Mouse (Mus musculus) layer of hippocampus, adult 18-20 months (tissue): ENCODE results near the gene Tbc1d17. TPM values are rescaled to one million over a fixed set of nuclear protein-coding genes. Genes with fewer than 3 reads are reported as not detected.

Experiments used
- DNase-seq, 2 experiments: peaks; one replicate each; pipeline ENCODE4 v3.0.0; 2022; ENCODE audit warnings: low spot score in 2 of 2
- total RNA-seq, 2 experiments: library from RNA; stranded (reverse); gene quantifications; 2 replicates each; pipeline ENCODE4 v1.2.3; 2021

Tbc1d17 gene
- total RNA-seq, 2 experiments from 2014 or later, result 67.9 to 70.6 TPM

DNA sequence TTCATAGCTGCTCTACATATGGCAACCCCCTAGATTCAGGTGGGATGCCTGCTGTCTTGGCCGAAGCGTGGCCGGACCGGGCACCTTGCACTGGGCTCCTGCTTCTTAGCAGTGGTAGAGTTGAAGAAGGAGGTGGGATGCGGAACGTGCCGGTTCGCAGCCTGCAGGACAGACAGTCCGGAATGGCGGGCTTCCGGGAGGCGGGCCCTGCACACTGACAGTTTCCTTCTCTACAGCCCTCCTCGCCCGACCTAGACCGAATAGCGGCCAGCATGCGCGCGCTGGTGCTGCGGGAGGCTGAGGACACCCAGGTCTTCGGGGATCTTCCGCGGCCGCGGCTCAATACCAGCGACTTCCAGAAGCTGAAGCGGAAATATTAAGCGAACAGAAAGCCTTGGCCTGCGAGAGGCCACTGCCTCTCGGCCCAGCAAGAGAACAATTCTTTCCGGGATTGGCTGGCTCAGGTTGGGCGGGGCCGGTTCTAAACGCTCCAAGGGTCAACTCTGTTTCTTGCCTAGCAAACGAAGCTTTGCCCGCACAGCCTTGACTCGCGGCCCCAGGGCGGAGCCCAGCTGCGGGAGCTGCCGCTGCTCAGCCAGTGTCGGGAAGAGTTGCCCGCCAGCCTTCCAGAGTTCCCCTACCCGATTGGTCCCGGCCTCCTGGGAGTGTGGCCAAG, 5.6 kb upstream of the Tbc1d17 start:
- peak in 1 of 2 experiments; percentile 80 for DNase-seq

GRCm38 (mm10) chr7:44853596-44854355, 4.9 kb upstream of the Tbc1d17 start:
- DNase-seq, result no peak

DNA sequence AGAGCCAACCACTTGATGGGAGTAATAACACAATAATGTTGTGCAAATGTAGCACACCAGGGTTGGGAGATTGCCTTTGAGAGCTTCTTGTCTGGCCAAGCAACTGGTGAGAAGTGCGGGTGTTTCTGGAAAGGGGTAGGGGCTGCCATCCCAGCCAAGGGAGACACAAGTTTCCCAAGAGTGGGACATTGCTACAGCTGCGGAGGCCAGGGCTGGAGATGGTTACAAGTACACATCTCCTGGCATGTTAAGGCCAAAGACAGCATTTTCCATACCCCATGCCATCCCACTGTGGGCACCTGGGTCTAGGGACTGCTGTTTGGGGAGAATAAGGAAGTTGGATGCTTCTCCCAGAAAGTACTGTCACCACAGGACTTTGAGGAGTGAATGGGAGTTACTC, 4.2 kb upstream of the Tbc1d17 start:
- DNase-seq, result no peak

- no peak for DNase-seq
Observed at GRCm38 (mm10) chr7:44852259-44853027, 3.6 kb upstream of the Tbc1d17 start.

DNA sequence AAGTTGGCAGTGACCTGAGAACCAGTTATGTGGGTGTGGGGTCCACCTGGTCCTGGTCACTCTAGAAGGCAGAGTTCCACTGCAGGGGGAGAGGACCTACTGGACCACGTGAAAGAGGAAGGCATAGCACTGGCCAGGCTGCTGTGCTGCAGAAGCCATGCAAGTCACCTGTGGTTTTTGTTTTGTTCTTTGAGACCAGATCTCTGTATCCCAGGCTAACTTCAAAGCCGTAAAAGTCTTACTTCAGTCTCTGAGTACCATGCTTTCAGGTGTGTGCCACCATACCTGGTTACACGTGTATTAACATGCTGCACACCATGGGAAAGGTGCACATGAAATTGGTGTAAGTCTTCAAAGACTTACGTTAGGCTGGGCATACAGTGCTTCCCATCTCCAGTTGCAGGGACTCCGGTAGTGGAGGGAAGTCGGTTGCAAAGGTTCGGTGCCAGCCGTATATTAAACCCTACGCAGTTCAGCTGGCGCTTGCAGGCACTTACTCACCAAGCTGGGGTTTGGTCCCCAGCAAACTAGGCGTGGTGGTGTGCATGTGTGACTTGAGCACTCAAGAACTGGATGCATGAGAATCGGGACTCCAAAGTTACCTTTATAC, 2.9 kb upstream of the Tbc1d17 start:
- DNase-seq, result no peak

DNA sequence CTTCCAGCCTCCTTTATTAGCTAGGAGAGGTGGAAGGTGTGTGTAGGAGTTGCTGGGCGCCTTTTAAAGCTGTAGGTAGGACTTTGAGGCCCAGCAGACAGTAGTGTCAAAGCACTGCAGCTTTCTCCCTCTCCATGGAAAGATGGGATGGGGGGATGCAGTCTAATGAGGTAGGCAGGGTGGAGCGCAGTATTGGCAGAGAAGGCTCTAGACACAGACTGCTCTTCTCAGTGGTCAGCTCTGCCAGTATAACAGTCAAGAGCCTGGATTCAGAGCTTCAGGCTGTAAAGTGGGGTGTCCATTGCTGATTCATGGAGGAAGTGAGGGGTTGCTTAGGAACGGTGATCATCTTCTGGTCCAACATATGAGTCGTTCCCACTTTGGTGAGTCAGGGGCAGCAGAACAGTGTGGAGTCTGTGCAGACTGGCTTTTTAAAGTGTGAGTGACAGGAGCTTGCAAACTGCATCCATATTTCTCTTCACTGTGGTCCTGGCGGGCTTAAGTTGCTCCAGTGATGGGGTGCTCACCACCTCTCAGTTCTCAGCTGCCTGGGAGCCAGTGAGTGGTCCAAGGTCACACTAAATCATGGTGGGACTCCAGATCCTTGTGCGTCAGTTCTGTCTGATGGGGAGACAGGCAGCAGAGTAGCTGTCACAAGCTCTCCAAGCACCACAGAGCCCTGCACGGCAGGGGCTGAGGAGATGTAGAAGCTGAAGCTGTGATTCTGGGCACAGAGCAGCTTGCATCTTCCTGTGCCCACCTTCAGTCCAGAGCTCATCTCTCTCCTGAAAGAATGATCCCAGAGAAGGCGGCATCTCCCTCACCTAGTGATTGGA, 2.1 kb upstream of the Tbc1d17 start:
- DNase-seq, result no peak

DNA sequence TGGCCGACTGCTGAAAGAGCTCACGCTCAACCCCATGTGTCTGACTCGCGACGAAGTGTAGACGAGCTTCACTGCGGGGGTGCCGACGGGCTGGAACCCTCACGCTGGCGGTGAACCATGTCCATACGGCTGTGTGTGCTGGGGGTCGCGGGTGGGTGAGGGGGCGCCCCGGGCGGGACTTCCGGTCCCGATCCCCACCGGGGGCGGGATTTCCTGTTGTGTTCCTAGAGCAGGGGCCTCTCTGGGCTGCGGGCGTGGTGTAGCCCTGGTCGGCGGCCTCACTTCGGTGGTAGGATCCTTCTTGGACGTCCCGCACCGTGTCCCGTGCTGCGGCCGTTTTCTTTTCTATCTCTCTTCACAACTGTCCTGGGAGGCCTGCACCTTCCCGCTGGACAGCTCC, 1.3 kb upstream of the Tbc1d17 start:
- DNase-seq, result peak in 1 of 2 experiments; percentile 78

GRCm38 (mm10) chr7:44849416-44850111, 685 bp upstream of the Tbc1d17 start:
- peak; percentile 90 to 96 for DNase-seq

DNA sequence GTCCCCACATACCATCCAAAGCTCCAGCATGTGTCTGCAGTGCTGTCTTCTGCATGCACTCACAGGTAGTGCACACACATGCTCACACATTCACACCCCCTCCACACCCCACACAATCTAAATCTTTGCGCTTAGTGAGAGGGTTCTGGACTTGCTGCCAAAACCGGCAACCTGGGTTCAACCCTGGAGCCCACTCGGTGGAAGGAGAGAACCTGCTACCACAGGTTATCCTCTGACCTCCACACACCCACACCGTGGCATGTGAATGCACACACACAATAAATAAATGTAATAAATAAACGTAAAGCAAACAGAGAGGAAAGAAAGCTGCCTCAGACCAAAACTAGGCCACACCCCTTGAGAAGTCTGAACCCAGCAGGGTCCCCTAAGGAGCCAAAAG, 1.1 kb downstream of the Tbc1d17 start:
- no peak for DNase-seq

- no peak for DNase-seq
Observed at GRCm38 (mm10) chr7:44846804-44847203, 2.1 kb downstream of the Tbc1d17 start.

DNA sequence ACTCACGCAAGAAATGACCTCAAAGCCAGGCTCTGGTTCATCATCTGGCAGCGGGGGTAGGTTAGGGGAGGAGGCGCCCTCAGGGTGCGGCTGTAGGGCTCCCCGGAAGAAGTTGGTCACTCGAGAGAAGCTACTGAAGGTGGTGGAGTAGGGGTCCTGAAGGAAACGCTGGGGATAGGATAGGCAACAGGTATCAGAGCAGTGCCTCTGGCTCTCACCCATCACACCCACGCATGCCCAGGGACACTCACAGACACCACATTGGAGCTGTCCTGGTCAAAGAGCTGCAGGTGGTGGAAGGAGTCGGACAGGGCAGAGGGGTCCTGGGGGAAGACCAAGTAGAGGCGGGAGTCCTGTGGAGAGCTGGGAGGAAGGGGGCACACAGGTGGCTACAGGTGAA, 3.9 kb downstream of the Tbc1d17 start:
- DNase-seq, result no peak

DNA sequence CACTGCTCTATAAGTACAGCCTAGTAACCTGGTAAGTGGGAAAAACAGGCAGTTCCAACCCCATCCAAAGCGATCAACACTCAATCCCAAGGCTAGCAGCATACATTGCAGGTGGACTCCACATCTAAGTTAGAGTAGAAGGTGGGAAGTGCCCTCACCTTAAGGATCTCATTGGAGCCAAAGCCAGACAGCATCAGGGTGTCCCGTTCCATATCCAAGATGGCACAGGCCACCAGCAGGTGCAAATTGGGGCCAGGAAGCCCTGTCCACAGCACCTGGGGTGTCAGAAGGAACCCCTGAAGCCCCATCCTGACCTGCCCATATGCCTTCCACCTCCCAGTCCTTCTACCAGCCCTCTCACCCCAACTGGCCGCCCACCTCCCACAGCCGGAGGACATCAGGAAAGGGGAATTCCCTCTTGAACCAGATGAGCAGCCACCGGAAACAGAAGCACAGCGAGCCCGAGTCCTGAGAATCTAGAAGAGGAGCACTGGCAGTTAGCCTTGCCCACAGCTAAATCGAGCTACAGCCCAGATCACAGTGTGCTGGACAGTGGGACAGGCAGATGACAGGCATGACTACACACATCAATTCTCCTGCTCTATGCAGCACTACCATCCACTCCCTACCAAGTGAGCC, 6.9 kb downstream of the Tbc1d17 start:
- no peak for DNase-seq

GRCm38 (mm10) chr7:44840426-44840825, 8.5 kb downstream of the Tbc1d17 start:
- DNase-seq, result no peak

DNA sequence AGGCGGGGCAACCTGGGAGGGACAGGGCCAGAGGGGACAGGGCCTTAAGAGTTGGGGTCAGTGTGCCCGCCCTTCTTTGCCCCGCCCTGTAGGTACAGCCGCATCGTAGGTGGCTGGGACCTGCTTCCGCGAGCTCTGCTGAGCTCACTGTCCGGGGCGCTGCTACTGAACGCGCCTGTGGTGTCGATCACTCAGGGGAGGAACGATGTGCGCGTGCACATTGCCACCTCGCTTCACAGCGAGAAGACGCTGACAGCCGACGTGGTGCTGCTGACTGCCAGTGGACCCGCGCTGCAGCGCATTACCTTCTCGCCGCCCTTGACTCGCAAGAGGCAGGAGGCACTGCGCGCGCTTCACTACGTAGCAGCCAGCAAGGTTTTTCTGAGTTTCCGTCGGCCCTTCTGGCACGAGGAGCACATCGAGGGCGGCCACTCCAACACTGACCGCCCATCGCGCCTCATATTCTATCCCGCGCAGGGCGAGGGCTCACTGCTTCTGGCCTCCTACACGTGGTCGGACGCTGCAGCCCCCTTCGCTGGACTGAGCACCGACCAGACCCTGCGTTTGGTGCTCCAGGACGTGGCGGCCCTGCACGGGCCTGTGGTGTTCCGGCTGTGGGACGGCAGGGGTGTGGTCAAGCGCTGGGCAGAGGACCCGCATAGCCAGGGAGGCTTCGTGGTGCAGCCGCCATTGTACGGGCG, 9.2 kb downstream of the Tbc1d17 start:
- DNase-seq, result peak in 1 of 2 experiments; percentile 66

DNA sequence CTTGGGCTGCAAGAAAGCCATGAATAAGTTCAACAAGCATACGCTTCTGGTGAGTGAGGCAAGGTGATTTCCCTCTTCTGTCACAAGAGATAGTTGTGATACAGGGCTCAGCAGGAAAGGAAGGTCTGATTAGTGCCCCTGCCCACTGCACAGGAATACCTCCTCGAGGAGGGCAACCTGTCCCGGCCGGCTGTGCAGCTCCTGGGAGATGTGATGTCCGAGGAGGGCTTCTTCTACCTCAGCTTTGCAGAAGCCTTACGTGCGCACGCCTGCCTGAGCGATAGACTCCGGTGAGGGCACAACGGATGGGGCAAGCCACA, 9.7 kb downstream of the Tbc1d17 start:
- DNase-seq, result no peak

DNA sequence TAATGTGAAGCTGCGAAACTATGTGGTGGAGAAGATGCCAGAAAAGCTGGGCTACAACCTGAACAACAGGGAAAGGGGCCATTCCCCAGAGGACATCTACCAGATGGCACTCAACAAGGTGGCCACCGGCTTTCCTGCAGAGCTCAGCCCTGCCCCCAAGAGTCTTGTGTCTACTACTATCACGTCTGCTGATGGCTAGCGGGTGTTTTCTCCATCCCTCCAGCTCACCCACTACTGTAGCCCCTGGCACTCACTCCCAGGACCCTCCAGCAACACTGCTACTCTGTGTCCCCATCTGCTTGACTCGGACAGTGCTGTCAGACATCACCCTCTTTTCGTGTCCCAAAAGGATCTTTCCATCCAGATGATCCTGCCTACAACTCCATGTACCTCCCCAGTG, 10.8 kb downstream of the Tbc1d17 start:
- DNase-seq, result no peak

GRCm38 (mm10) chr7:44836423-44837053, 12.3 kb downstream of the Tbc1d17 start:
- no peak for DNase-seq

- no peak for DNase-seq
Observed at GRCm38 (mm10) chr7:44836016-44836404, 12.9 kb downstream of the Tbc1d17 start.
